Mouse (Mus musculus): Measurements from ENCODE around the gene Nhej1. TPM values are rescaled to one million over a fixed set of nuclear protein-coding genes. Genes with fewer than 3 reads are reported as not detected.

The Nhej1 gene
- polyA plus RNA-seq, 1 experiment = 7.7 TPM

GRCm38 (mm10) chr1:74927621-74928296 lies 197.2 kb downstream of the Nhej1 start:
- no peak for TF ChIP-seq POLR2A (IDR thresholded peaks at IDR 0.05; ENCODE audit: control insufficient read depth, low read depth, low read length)
- no peak for TF ChIP-seq CTCF (IDR thresholded peaks at IDR 0.05; ENCODE audit: control insufficient read depth, insufficient read depth, insufficient replicate concordance, low read depth, low read length)
- Histone ChIP-seq H3K27me3 (ENCODE audit: control insufficient read depth, insufficient read depth, low read length) (no peaks in the 10 kb centered on the region), H3K27ac (ENCODE audit: control insufficient read depth, insufficient read depth, low read depth, low read length) (no peak overlapping the region), H3K4me3 (ENCODE audit: control insufficient read depth, low read depth, low read length) (peak overlapping the region; percentile 33), H3K4me1 (ENCODE audit: control insufficient read depth, insufficient read depth, low read length) (no peaks in the 10 kb centered on the region), H3K36me3 (ENCODE audit: control insufficient read depth, insufficient read depth, low read length) (peaks cover 1% of the 10 kb centered on the region)

- H3K27ac ChIP-seq (ENCODE audit: control insufficient read depth, insufficient read depth, low read depth, low read length) = no peak overlapping the region
- TF ChIP-seq POLR2A (IDR thresholded peaks at IDR 0.05; ENCODE audit: control insufficient read depth, low read depth, low read length) (no peak), CTCF (IDR thresholded peaks at IDR 0.05; ENCODE audit: control insufficient read depth, insufficient read depth, insufficient replicate concordance, low read depth, low read length) (peak; percentile 75; the same call in 1 of the 2 replicates)
- H3K4me3 ChIP-seq (ENCODE audit: control insufficient read depth, low read depth, low read length) = no peak overlapping the region
- no peaks in the 10 kb centered on the region for H3K27me3 ChIP-seq (ENCODE audit: control insufficient read depth, insufficient read depth, low read length)
- H3K4me1 ChIP-seq (ENCODE audit: control insufficient read depth, insufficient read depth, low read length) = no peaks in the 10 kb centered on the region
- peaks cover 1% of the 10 kb centered on the region for H3K36me3 ChIP-seq (ENCODE audit: control insufficient read depth, insufficient read depth, low read length)
Observed at GRCm38 (mm10) chr1:74926721-74927120, 198.3 kb downstream of the Nhej1 start.

DNA sequence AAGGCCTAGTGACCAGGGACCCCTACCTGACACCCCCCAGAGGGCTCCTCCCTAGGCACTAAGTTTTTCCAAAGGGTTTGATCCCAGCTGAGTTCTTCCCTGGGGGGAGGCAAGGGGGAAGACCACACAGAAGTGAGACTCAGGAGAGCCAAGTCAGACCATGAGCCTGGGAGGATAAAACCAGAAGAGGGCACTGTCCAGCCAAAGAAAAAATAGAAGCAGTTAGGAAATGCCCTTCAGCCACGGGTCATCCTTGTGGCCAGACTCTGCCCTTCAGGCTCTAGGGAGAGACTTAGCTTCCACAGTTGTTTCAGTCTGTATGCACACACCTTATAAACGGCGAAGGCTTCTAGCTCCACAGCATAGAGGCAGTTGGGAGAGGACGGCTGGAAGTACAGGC lies 200.5 kb downstream of the Nhej1 start:
- Histone ChIP-seq H3K36me3 (ENCODE audit: control insufficient read depth, insufficient read depth, low read length) (peaks cover 1% of the 10 kb centered on the region; the same call in 1 of the 2 replicates), H3K4me3 (ENCODE audit: control insufficient read depth, low read depth, low read length) (no peak overlapping the region), H3K27ac (ENCODE audit: control insufficient read depth, insufficient read depth, low read depth, low read length) (no peak overlapping the region), H3K4me1 (ENCODE audit: control insufficient read depth, insufficient read depth, low read length) (no peaks in the 10 kb centered on the region; the same call in 1 of the 2 replicates), H3K27me3 (ENCODE audit: control insufficient read depth, insufficient read depth, low read length) (no peaks in the 10 kb centered on the region)
- TF ChIP-seq CTCF (IDR thresholded peaks at IDR 0.05; ENCODE audit: control insufficient read depth, insufficient read depth, insufficient replicate concordance, low read depth, low read length) = no peak
- TF ChIP-seq POLR2A (IDR thresholded peaks at IDR 0.05; ENCODE audit: control insufficient read depth, low read depth, low read length) = no peak

Other genes with a start within 250 kb of the Nhej1 start
- 2.4 and 3.1 TPM in 2 replicates for gene Fev, start 239.8 kb downstream of the Nhej1 start, polyA plus RNA-seq (2012; rRNA removed)
- 1.8 and 2.0 TPM in 2 replicates for gene Cryba2, start 232.1 kb downstream of the Nhej1 start, polyA plus RNA-seq (2012; rRNA removed)
- gene Cfap65, start 189.6 kb downstream of the Nhej1 start, polyA plus RNA-seq (2012; rRNA removed) = 204 and 212 TPM in 2 replicates
- 0.43 and 0.94 TPM in 2 replicates for gene Ihh, start 173.5 kb downstream of the Nhej1 start, polyA plus RNA-seq (2012; rRNA removed)
- not detected in 2 replicates for gene Slc23a3, start 8.7 kb upstream of the Nhej1 start, polyA plus RNA-seq (2012; rRNA removed)
- gene Cnppd1, start 17.5 kb upstream of the Nhej1 start, polyA plus RNA-seq (2012; rRNA removed) = 43.5 and 44.3 TPM in 2 replicates
- gene Retreg2, start 17.6 kb upstream of the Nhej1 start, polyA plus RNA-seq (2012; rRNA removed) = 211 and 215 TPM in 2 replicates
- 7.1 and 7.4 TPM in 2 replicates for gene Zfand2b, start 43.4 kb upstream of the Nhej1 start, polyA plus RNA-seq (2012; rRNA removed)
- 34.2 and 36.6 TPM in 2 replicates for gene Abcb6, start 55.2 kb upstream of the Nhej1 start, polyA plus RNA-seq (2012; rRNA removed)
- 5.4 and 6.2 TPM in 2 replicates for gene Ankzf1, start 67.0 kb upstream of the Nhej1 start, polyA plus RNA-seq (2012; rRNA removed)
- 529 TPM in 2 replicates for gene Atg9a, start 67.0 kb upstream of the Nhej1 start, polyA plus RNA-seq (2012; rRNA removed)
- 117 and 129 TPM in 2 replicates for gene Glb1l, start 85.6 kb upstream of the Nhej1 start, polyA plus RNA-seq (2012; rRNA removed)
- gene Stk16, start 85.6 kb upstream of the Nhej1 start, polyA plus RNA-seq (2012; rRNA removed) = 205 and 207 TPM in 2 replicates
- 163 and 204 TPM in 2 replicates for gene Tuba4a, start 94.7 kb upstream of the Nhej1 start, polyA plus RNA-seq (2012; rRNA removed)
- 10.2 and 12.7 TPM in 2 replicates for gene A630095N17Rik, start 106.9 kb upstream of the Nhej1 start, polyA plus RNA-seq (2012; rRNA removed)
- 298 and 299 TPM in 2 replicates for gene Dnajb2, start 111.2 kb upstream of the Nhej1 start, polyA plus RNA-seq (2012; rRNA removed)
- gene Ptprn, start 139.3 kb upstream of the Nhej1 start, polyA plus RNA-seq (2012; rRNA removed) = 0.41 and 0.49 TPM in 2 replicates
- gene Resp18, start 153.2 kb upstream of the Nhej1 start, polyA plus RNA-seq (2012; rRNA removed) = 0.20 TPM in 1 of 2 replicates, not detected in the other
- 158 and 175 TPM in 2 replicates for gene Dnpep, start 192.8 kb upstream of the Nhej1 start, polyA plus RNA-seq (2012; rRNA removed)
- 3.6 and 9.8 TPM in 2 replicates for gene Des, start 235.1 kb upstream of the Nhej1 start, polyA plus RNA-seq (2012; rRNA removed)

Data from testis, adult 2 months (tissue).